ENCODE assay signal across 16 mouse cellular contexts in genomic region chr10:82676949-82677348, GRCm38 (mm10). TPM values are rescaled to one million over a fixed set of nuclear protein-coding genes. Genes with fewer than 3 reads are reported as not detected.
A peak's percentile ranks its signal among the peaks of the same experiment; 100 is the strongest.
DNase-seq lines count a peak whose midpoint lies in the region; ATAC-seq and TF ChIP-seq lines count a peak whose summit lies in the region.
"Had no signal": no experiment of that assay in that cellular context is flagged by ENCODE, and none has a peak within 500 bp of the region (broad histone marks: within the 10 kb centered on the region; RNA-seq: fewer than 3 reads in every experiment).

No protein-coding gene starts in this region.

- H3K9ac ChIP-seq in intestine, embryonic 16.5 days (ENCODE audit: low read depth, low read length): no peak overlapping the region
- H3K9ac ChIP-seq: forebrain, embryonic 15.5 days; intestine, embryonic 15.5 days; limb, embryonic 13.5 days had no signal

- intact Hi-C loops in left cerebral cortex, adult 2 months (cut with DNase I): no loop called here
- intact Hi-C loops in left cerebral cortex, postnatal 14 days (cut with DNase I): no loop called here

- no peaks in the 10 kb centered on the region for H3K36me3 ChIP-seq in intestine, embryonic 16.5 days (ENCODE audit: control insufficient read depth, insufficient read depth, low read length)
- no peaks in the 10 kb centered on the region for H3K36me3 ChIP-seq in forebrain, embryonic 10.5 days (replicated peaks)
- H3K36me3 ChIP-seq: forebrain, embryonic 15.5 days; heart, embryonic 10.5 days; intestine, embryonic 15.5 days; limb, embryonic 13.5 days had no signal

- no peak overlapping the region for H3K4me3 ChIP-seq in left cerebral cortex, adult 2 months
- no peak overlapping the region for H3K4me3 ChIP-seq in intestine, embryonic 16.5 days (ENCODE audit: low read length)
- H3K4me3 ChIP-seq in forebrain, embryonic 10.5 days: no peak overlapping the region
- H3K4me3 ChIP-seq: forebrain, embryonic 15.5 days; gastrocnemius, adult 2 months; heart, embryonic 10.5 days; intestine, embryonic 15.5 days; limb, embryonic 13.5 days had no signal

- 79% methylated on average over 6 of the region's 6 CpGs for WGBS in intestine, embryonic 16.5 days
- WGBS in forebrain, embryonic 10.5 days: 84% methylated on average over 6 of the region's 6 CpGs

- H3K4me1 ChIP-seq in intestine, embryonic 16.5 days (ENCODE audit: control insufficient read depth, insufficient read depth, low read length): no peaks in the 10 kb centered on the region
- no peaks in the 10 kb centered on the region for H3K4me1 ChIP-seq in forebrain, embryonic 10.5 days
- H3K4me1 ChIP-seq: forebrain, embryonic 15.5 days; heart, embryonic 10.5 days; intestine, embryonic 15.5 days; limb, embryonic 13.5 days had no signal

- H3K27ac ChIP-seq in left cerebral cortex, adult 2 months: peak overlapping the region; percentile 38
- no peak overlapping the region for H3K27ac ChIP-seq in intestine, embryonic 16.5 days (ENCODE audit: low read length)
- H3K27ac ChIP-seq in forebrain, embryonic 10.5 days: no peak overlapping the region
- H3K27ac ChIP-seq: forebrain, embryonic 15.5 days; gastrocnemius, adult 2 months; heart, embryonic 10.5 days; intestine, embryonic 15.5 days; limb, embryonic 13.5 days had no signal

- no peak overlapping the region for H3K4me2 ChIP-seq in intestine, embryonic 16.5 days (ENCODE audit: low read depth, low read length)
- H3K4me2 ChIP-seq: forebrain, embryonic 15.5 days; intestine, embryonic 15.5 days; limb, embryonic 13.5 days had no signal

- no peaks in the 10 kb centered on the region for H3K27me3 ChIP-seq in intestine, embryonic 16.5 days (replicated peaks; ENCODE audit: control insufficient read depth, insufficient read depth, low read length)
- no peaks in the 10 kb centered on the region for H3K27me3 ChIP-seq in forebrain, embryonic 10.5 days (ENCODE audit: poor library complexity, severe bottlenecking)
- H3K27me3 ChIP-seq: forebrain, embryonic 15.5 days; intestine, embryonic 15.5 days; limb, embryonic 13.5 days had no signal

- no peak for TF ChIP-seq CTCF in left cerebral cortex, adult 2 months (IDR thresholded peaks at IDR 0.05)

- ATAC-seq in intestine, embryonic 16.5 days: no peak
- no peak for ATAC-seq in monocyte, adult 5-6 weeks (replicated peaks; ENCODE audit: insufficient number of reproducible peaks, low FRiP score, low TSS enrichment, poor library complexity, severe bottlenecking)
- ATAC-seq: CD4-positive, CD25-positive, alpha-beta regulatory T cell, adult 4 months; forebrain, embryonic 15.5 days; intestine, embryonic 15.5 days had no signal

- H3K9me3 ChIP-seq in intestine, embryonic 16.5 days (ENCODE audit: control insufficient read depth, low read length): no peaks in the 10 kb centered on the region
- H3K9me3 ChIP-seq in forebrain, embryonic 10.5 days: no peaks in the 10 kb centered on the region
- H3K9me3 ChIP-seq: forebrain, embryonic 15.5 days; heart, embryonic 10.5 days; intestine, embryonic 15.5 days; limb, embryonic 13.5 days had no signal

- peak in 1 of 2 experiments; percentile 62 for DNase-seq in left cerebral cortex, adult 2 months (ENCODE audit: extremely low spot score in 1 of 2, low spot score in 2 of 2)
- no peak for DNase-seq in left cerebral cortex, postnatal 14 days (ENCODE audit: low spot score in 2 of 2)
- peak; percentile 94 for DNase-seq in cerebellum, adult 11 months
- DNase-seq in cerebellum, adult 9-11 months: peak; percentile 98
- DNase-seq in layer of hippocampus, postnatal 10 days (ENCODE audit: low spot score in 2 of 2): peak; percentile 58 to 67
- DNase-seq in forebrain, embryonic 10.5 days (ENCODE audit: extremely low spot score, low spot score): no peak
- DNase-seq: gastrocnemius, adult 2 months; kidney, postnatal 14 days; lung, adult 18-20 months had no signal

RNA-seq across cellular contexts. Expression of gene Glt8d2, which starts 13.5 kb away (rescaled TPM):
- 10 to 100 TPM; 22.4 to 26.6 TPM for total RNA-seq in left cerebral cortex, adult 2 months (2021)
- 1 to 10 TPM; 9.1 to 9.4 TPM for total RNA-seq in left cerebral cortex, postnatal 14 days (2021)
- 1 to 10 TPM; 5.6 to 6.1 TPM for total RNA-seq in layer of hippocampus, postnatal 10 days (2021)
- polyA plus RNA-seq in intestine, embryonic 16.5 days (2015; fragmentation: Nextera tagmentation; extraction: Ambion mirVana): 5.0 and 6.8 TPM in 2 replicates
- total RNA-seq in monocyte, adult 5-6 weeks (2017): 1.2 TPM in 1 of 3 replicates, not detected in the others
- 1.00 and 1.3 TPM in 2 replicates for polyA plus RNA-seq in forebrain, embryonic 10.5 days (2016; fragmentation: Nextera tagmentation; extraction: Ambion mirVana)

RNA-seq across cellular contexts. Expression of gene Hcfc2, which starts 19.0 kb away (rescaled TPM):
- 10 to 100 TPM; 45.1 to 47.4 TPM for total RNA-seq in left cerebral cortex, adult 2 months (2021)
- 10 to 100 TPM; 33.0 to 36.3 TPM for total RNA-seq in left cerebral cortex, postnatal 14 days (2021)
- 10 to 100 TPM; 41.8 to 42.0 TPM for total RNA-seq in layer of hippocampus, postnatal 10 days (2021)
- 28.2 and 29.0 TPM in 2 replicates for polyA plus RNA-seq in intestine, embryonic 16.5 days (2015; fragmentation: Nextera tagmentation; extraction: Ambion mirVana)
- total RNA-seq in monocyte, adult 5-6 weeks (2017): 35.4 to 71.3 TPM (median 52.3 TPM) in 3 replicates
- 22.7 and 24.8 TPM in 2 replicates for polyA plus RNA-seq in forebrain, embryonic 10.5 days (2016; fragmentation: Nextera tagmentation; extraction: Ambion mirVana)

RNA-seq across cellular contexts. Expression of gene Tdg, which starts 47.3 kb away (rescaled TPM):
- total RNA-seq in left cerebral cortex, adult 2 months (2021): 10 to 100 TPM; 42.7 to 50.2 TPM
- total RNA-seq in left cerebral cortex, postnatal 14 days (2021): 10 to 100 TPM; 72.6 to 75.1 TPM
- total RNA-seq in layer of hippocampus, postnatal 10 days (2021): 10 to 100 TPM; 80.4 to 84.4 TPM
- 102 TPM in 2 replicates for polyA plus RNA-seq in intestine, embryonic 16.5 days (2015; fragmentation: Nextera tagmentation; extraction: Ambion mirVana)
- total RNA-seq in monocyte, adult 5-6 weeks (2017): 41.6 to 49.1 TPM (median 46.9 TPM) in 3 replicates
- 291 and 312 TPM in 2 replicates for polyA plus RNA-seq in forebrain, embryonic 10.5 days (2016; fragmentation: Nextera tagmentation; extraction: Ambion mirVana)

RNA-seq across cellular contexts. Expression of gene 1190007I07Rik, which starts 53.9 kb away (rescaled TPM):
- 10 to 100 TPM; 16.6 to 21.0 TPM for total RNA-seq in left cerebral cortex, adult 2 months (2021)
- total RNA-seq in left cerebral cortex, postnatal 14 days (2021): 10 to 100 TPM; 19.2 to 21.7 TPM
- 10 to 100 TPM; 13.4 to 18.8 TPM for total RNA-seq in layer of hippocampus, postnatal 10 days (2021)
- polyA plus RNA-seq in intestine, embryonic 16.5 days (2015; fragmentation: Nextera tagmentation; extraction: Ambion mirVana): 57.3 and 59.6 TPM in 2 replicates
- 14.7 to 25.2 TPM in 2 of 3 replicates, not detected in the other for total RNA-seq in monocyte, adult 5-6 weeks (2017)
- 43.7 and 46.4 TPM in 2 replicates for polyA plus RNA-seq in forebrain, embryonic 10.5 days (2016; fragmentation: Nextera tagmentation; extraction: Ambion mirVana)

Comparison
In these comparisons a context has a peak if more than half of its experiments do, and no peak if none do; other contexts are left out.
1. DNase-seq: peak in cerebellum, adult 11 months (single experiment), cerebellum, adult 9-11 months (single experiment) and layer of hippocampus, postnatal 10 days (2 of 2); none in left cerebral cortex, postnatal 14 days (0 of 2) and forebrain, embryonic 10.5 days (single experiment).